Mouse (Mus musculus): ENCODE measurements around the gene Gsdma. TPM values are rescaled to one million over a fixed set of nuclear protein-coding genes. Genes with fewer than 3 reads are reported as not detected.

Gene Gsdma
- total and polyA plus RNA-seq, 3 experiments, result 0.10 TPM; not detected in 2

- H3K36me3 ChIP-seq (replicated peaks in 1 of 2; ENCODE audit: control insufficient read depth in 1 of 2, insufficient read depth in 1 of 2, low read length in 1 of 2), result peaks cover 42 to 90% of the 10 kb centered on the region in 2 experiments
- H3K4me1 ChIP-seq (ENCODE audit: control insufficient read depth in 1 of 2, insufficient read depth in 2 of 2), result peaks cover 0 to 9% of the 10 kb centered on the region in 2 experiments; a peak in 1 of 4 replicates
These were observed 58.9 kb downstream of the Gsdma start for GRCm38 (mm10) chr11:98723098-98723497.

GRCm38 (mm10) chr11:98725926-98726506, 61.9 kb downstream of the Gsdma start:
- peaks cover 28 to 67% of the 10 kb centered on the region in 2 experiments for H3K36me3 ChIP-seq (replicated peaks in 1 of 2; ENCODE audit: control insufficient read depth in 1 of 2, insufficient read depth in 1 of 2, low read length in 1 of 2)
- no peak overlapping the region for H3K27ac ChIP-seq (ENCODE audit: insufficient read depth, low read depth)
- H3K27me3 ChIP-seq (replicated peaks), result no peaks in the 10 kb centered on the region
- dilution Hi-C loops (cut with MboI; ENCODE audit: extremely low pct_ligation_motif_present, extremely low pct_unique_long_range_greater_than_20kb, low sequenced_read_pairs) (no loop called here), in situ Hi-C loops (cut with MboI; ENCODE audit: low pct_ligation_motif_present, low pct_unique_long_range_greater_than_20kb, low sequenced_read_pairs) (loop anchor here (10.0 kb wide), 1 partner anchor 59 kb away; no protein-coding TSS in a partner anchor)
- no peak overlapping the region for H3K4me3 ChIP-seq (replicated peaks in 1 of 3; ENCODE audit: low read depth in 2 of 3, low read length in 2 of 3, poor library complexity in 1 of 3)
- peaks cover 12% of the 10 kb centered on the region for H3K79me2 ChIP-seq (replicated peaks; ENCODE audit: control insufficient read depth, extremely low read depth, insufficient read depth, poor library complexity, severe bottlenecking)
- H3K9me3 ChIP-seq (replicated peaks; ENCODE audit: low read length), result no peaks in the 10 kb centered on the region
- TF ChIP-seq MYC (IDR thresholded peaks at IDR 0.05; ENCODE audit: low read depth, low read length) (no peak), TCF12 (IDR thresholded peaks at IDR 0.05; ENCODE audit: low read depth, low read length) (no peak), RCOR1 (conservative IDR thresholded peaks at IDR 0.05; ENCODE audit: low read depth, low read length) (no peak), ZNF384 (IDR thresholded peaks at IDR 0.05; ENCODE audit: low read depth, low read length) (no peak), RAD21 (IDR thresholded peaks at IDR 0.05; ENCODE audit: low read depth, low read length) (no peak), PAX5 (IDR thresholded peaks at IDR 0.05; ENCODE audit: low read length) (no peak), SMC3 (IDR thresholded peaks at IDR 0.05; ENCODE audit: low read depth, low read length) (no peak), ELF1 (IDR thresholded peaks at IDR 0.05; ENCODE audit: low read depth, low read length) (no peak), MEF2A (IDR thresholded peaks at IDR 0.05; ENCODE audit: borderline replicate concordance, low read depth, low read length) (no peak), CHD2 (IDR thresholded peaks at IDR 0.05; ENCODE audit: low read length) (no peak)
- H3K4me2 ChIP-seq (ENCODE audit: insufficient read depth, low read depth, poor library complexity, severe bottlenecking), result no peak overlapping the region
- H3K4me1 ChIP-seq (ENCODE audit: control insufficient read depth in 1 of 2, insufficient read depth in 2 of 2), result peaks cover 0 to 17% of the 10 kb centered on the region in 2 experiments; a peak in 2 of 4 replicates
- no peak overlapping the region for H3K9ac ChIP-seq (ENCODE audit: insufficient read depth, low read depth)
- DNase-seq (ENCODE audit: extremely low read depth), result no peak

More at GRCm38 (mm10) chr11:98723098-98723497, 58.9 kb downstream of the Gsdma start:
- TF ChIP-seq KAT2A (IDR thresholded peaks at IDR 0.05; ENCODE audit: insufficient replicate concordance, low read length) (no peak), CHD1 (IDR thresholded peaks at IDR 0.05; ENCODE audit: low read depth, low read length) (no peak), UBTF (IDR thresholded peaks at IDR 0.05; ENCODE audit: low read depth, low read length) (no peak), RAD21 (IDR thresholded peaks at IDR 0.05; ENCODE audit: low read depth, low read length) (no peak), TBP (conservative IDR thresholded peaks at IDR 0.05; ENCODE audit: low read depth, low read length) (no peak), CHD2 (IDR thresholded peaks at IDR 0.05; ENCODE audit: low read length) (no peak), ETS1 (conservative IDR thresholded peaks at IDR 0.05; ENCODE audit: low read depth, low read length) (no peak), GABPA (IDR thresholded peaks at IDR 0.05; ENCODE audit: insufficient replicate concordance, low read depth, low read length) (no peak), MXI1 (IDR thresholded peaks at IDR 0.05; ENCODE audit: low read depth, low read length) (no peak), ZKSCAN1 (IDR thresholded peaks at IDR 0.05; ENCODE audit: borderline replicate concordance, low read depth, low read length) (no peak), CTCF (conservative IDR thresholded peaks at IDR 0.05 in 1 of 2, IDR thresholded peaks at IDR 0.05 in 1 of 2; ENCODE audit: low read depth in 2 of 2, low read length in 2 of 2) (no peak), IRF4 (IDR thresholded peaks at IDR 0.05; ENCODE audit: low read depth, low read length) (no peak), PAX5 (IDR thresholded peaks at IDR 0.05; ENCODE audit: low read length) (no peak), USF2 (conservative IDR thresholded peaks at IDR 0.05; ENCODE audit: low read depth, low read length) (no peak)
- H3K27me3 ChIP-seq (replicated peaks), result no peaks in the 10 kb centered on the region
- dilution Hi-C loops (cut with MboI; ENCODE audit: extremely low pct_ligation_motif_present, extremely low pct_unique_long_range_greater_than_20kb, low sequenced_read_pairs), result no loop called here
- H3K4me3 ChIP-seq (replicated peaks in 1 of 3; ENCODE audit: low read depth in 2 of 3, low read length in 2 of 3, poor library complexity in 1 of 3), result no peak overlapping the region
- H3K4me2 ChIP-seq (ENCODE audit: insufficient read depth, low read depth, poor library complexity, severe bottlenecking), result no peak overlapping the region
- H3K9me3 ChIP-seq (replicated peaks; ENCODE audit: low read length), result no peaks in the 10 kb centered on the region
- H3K9ac ChIP-seq (ENCODE audit: insufficient read depth, low read depth), result no peak overlapping the region
- DNase-seq (ENCODE audit: extremely low read depth), result no peak
- in situ Hi-C loops (cut with MboI; ENCODE audit: low pct_ligation_motif_present, low pct_unique_long_range_greater_than_20kb, low sequenced_read_pairs), result loop anchor here (10.0 kb wide), 1 partner anchor 62 kb away; no protein-coding TSS in a partner anchor
- H3K27ac ChIP-seq (ENCODE audit: insufficient read depth, low read depth), result no peak overlapping the region
- H3K79me2 ChIP-seq (replicated peaks; ENCODE audit: control insufficient read depth, extremely low read depth, insufficient read depth, poor library complexity, severe bottlenecking), result peaks cover 4% of the 10 kb centered on the region; the same call in 1 of the 2 replicates

Measured in CH12.LX (cell line).